Mouse (Mus musculus) heart, postnatal 4 days (tissue): ENCODE results near the gene Olfr808. TPM values are rescaled to one million over a fixed set of nuclear protein-coding genes. Genes with fewer than 3 reads are reported as not detected.

ENCODE experiments used
- DNase-seq: peaks from one replicate; pipeline ENCODE4 v3.0.0; 2021
- microRNA-seq, 2 experiments: library from miRNA; unstranded; fragments of <30 nt; microRNA quantifications; one replicate each; pipeline ENCODE4 v1.2.0; 2021 to 2022
- total RNA-seq, 2 experiments: library from RNA; stranded (reverse); gene quantifications; 2 replicates each; pipeline ENCODE4 v1.2.3; 2021

Olfr808 gene
- not detected for total RNA-seq

GRCm38 (mm10) chr10:129765182-129765581 lies at the start of gene Olfr808:
TSS of gene Olfr808 (plus strand) at chr10:129765482.
- no peak for DNase-seq

- no peak for DNase-seq
Observed at GRCm38 (mm10) chr10:129729275-129729674, 36.0 kb upstream of the Olfr808 start, which contains the start of gene Olfr805. TSS of gene Olfr805 (minus strand) at chr10:129729375.

GRCm38 (mm10) chr10:129741821-129742220 lies 23.5 kb upstream of the Olfr808 start, which contains the start of gene Olfr806:
TSS of gene Olfr806 (minus strand) at chr10:129741921.
- DNase-seq: no peak

GRCm38 (mm10) chr10:129757693-129758092 lies 7.6 kb upstream of the Olfr808 start, which contains the start of gene Olfr807:
TSS of gene Olfr807 (minus strand) at chr10:129757793.
- DNase-seq: no peak

GRCm38 (mm10) chr10:129774338-129774737 lies 9.1 kb downstream of the Olfr808 start, which contains the start of gene Olfr809:
TSS of gene Olfr809 (plus strand) at chr10:129774638.
- DNase-seq: no peak

GRCm38 (mm10) chr10:129778123-129778522 lies 12.8 kb downstream of the Olfr808 start:
- DNase-seq: no peak

- no peak for DNase-seq
Observed at GRCm38 (mm10) chr10:129794817-129795216, 29.5 kb downstream of the Olfr808 start, which contains the start of gene Olfr810. TSS of gene Olfr810 (minus strand) at chr10:129794917.

- no peak for DNase-seq
Observed at GRCm38 (mm10) chr10:129804296-129804695, 39.0 kb downstream of the Olfr808 start, which contains the start of gene Olfr811. TSS of gene Olfr811 (minus strand) at chr10:129804396.

Small RNA genes within 50 kb of the gene (microRNA-seq; reads per million reads assigned to microRNA genes)
- 0 reads per million in 2 experiments for gene Gm24485

Other genes starting within 250 kb of the Olfr808 start
- not detected for gene Olfr791, start 243.7 kb upstream of the Olfr808 start, total RNA-seq
- not detected for gene Olfr792, start 226.3 kb upstream of the Olfr808 start, total RNA-seq
- not detected for gene Olfr794, start 197.8 kb upstream of the Olfr808 start, total RNA-seq
- gene Olfr796, start 152.9 kb upstream of the Olfr808 start, total RNA-seq: not detected
- gene Olfr798, start 137.5 kb upstream of the Olfr808 start, total RNA-seq: not detected
- gene Olfr799, start 128.0 kb upstream of the Olfr808 start, total RNA-seq: not detected
- gene Olfr800, start 107.8 kb upstream of the Olfr808 start, total RNA-seq: not detected
- not detected for gene Olfr801, start 91.6 kb upstream of the Olfr808 start, total RNA-seq
- not detected for gene Olfr802, start 77.3 kb upstream of the Olfr808 start, total RNA-seq
- gene Olfr803, start 71.2 kb upstream of the Olfr808 start, total RNA-seq: not detected
- not detected for gene Olfr804, start 62.3 kb upstream of the Olfr808 start, total RNA-seq
- not detected for gene Olfr805, start 36.1 kb upstream of the Olfr808 start, total RNA-seq
- gene Olfr806, start 23.6 kb upstream of the Olfr808 start, total RNA-seq: not detected
- gene Olfr807, start 7.7 kb upstream of the Olfr808 start, total RNA-seq: not detected
- not detected for gene Olfr809, start 9.2 kb downstream of the Olfr808 start, total RNA-seq
- not detected for gene Olfr810, start 29.4 kb downstream of the Olfr808 start, total RNA-seq
- gene Olfr811, start 38.9 kb downstream of the Olfr808 start, total RNA-seq: not detected
- not detected for gene Olfr812, start 80.6 kb downstream of the Olfr808 start, total RNA-seq
- not detected for gene Olfr813, start 89.9 kb downstream of the Olfr808 start, total RNA-seq
- not detected for gene Olfr814, start 114.4 kb downstream of the Olfr808 start, total RNA-seq
- gene Olfr815, start 140.4 kb downstream of the Olfr808 start, total RNA-seq: not detected
- not detected for gene Olfr816, start 150.1 kb downstream of the Olfr808 start, total RNA-seq
- gene Olfr818, start 183.6 kb downstream of the Olfr808 start, total RNA-seq: not detected
- gene Olfr819, start 201.8 kb downstream of the Olfr808 start, total RNA-seq: not detected
- gene Olfr247, start 210.7 kb downstream of the Olfr808 start, total RNA-seq: not detected
- gene Gm10310, start 219.6 kb downstream of the Olfr808 start, total RNA-seq: not detected
- gene Olfr820, start 247.1 kb downstream of the Olfr808 start, total RNA-seq: not detected